Mouse (Mus musculus) R1 (cell line): ENCODE data around the gene A730049H05Rik.

Experiments used
- DNase-seq: peaks from one replicate; pipeline ENCODE4 v3.0.0-alpha.2; 2018; ENCODE audit warnings: low read depth, low spot score

A730049H05Rik gene

DNA sequence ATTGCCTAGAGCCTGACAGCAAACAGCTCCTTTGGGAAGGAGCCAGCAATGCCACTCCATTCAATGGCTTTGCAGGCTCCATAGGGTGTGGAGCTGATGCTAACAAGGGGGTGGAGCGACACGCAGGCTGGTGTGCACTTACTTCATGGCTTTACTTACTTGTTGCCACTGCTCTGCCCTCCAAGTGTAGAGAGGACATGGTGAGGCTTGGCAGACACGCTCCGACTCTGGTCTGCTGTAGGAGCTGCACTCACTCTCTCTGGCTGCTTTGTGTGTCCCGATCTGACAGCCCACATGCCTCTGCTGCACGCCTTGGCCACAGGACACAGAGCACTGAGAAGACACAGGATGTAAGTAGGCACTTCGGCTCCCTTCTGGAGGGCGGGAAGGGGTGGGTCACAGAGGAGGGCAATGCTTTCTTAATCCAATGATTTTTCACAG lies at the start of gene A730049H05Rik:
Gene A730049H05Rik, plus strand, starts transcription at position 168 of the 441 bp plus-strand sequence.
- peak; percentile 77 for DNase-seq

DNA sequence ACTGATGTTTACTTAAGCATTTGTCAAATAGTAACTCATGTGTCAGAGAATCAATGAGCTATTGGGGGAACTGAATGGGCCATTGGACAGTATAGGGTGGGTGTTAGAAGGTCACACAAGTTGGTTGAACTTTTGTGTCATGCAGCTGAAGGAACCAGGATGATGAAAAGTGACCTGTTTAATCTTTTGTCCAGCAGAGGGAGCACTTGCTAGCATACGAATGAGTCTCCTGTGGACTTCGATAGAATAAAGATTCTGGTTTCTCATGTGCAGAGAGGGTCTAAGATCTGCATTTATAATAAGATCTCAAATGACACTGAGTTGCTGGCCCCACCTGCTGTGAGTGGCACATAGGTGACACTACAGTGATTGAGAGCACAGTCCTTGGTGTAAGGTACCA lies 39.9 kb upstream of the A730049H05Rik start:
- peak; percentile 74 for DNase-seq

DNA sequence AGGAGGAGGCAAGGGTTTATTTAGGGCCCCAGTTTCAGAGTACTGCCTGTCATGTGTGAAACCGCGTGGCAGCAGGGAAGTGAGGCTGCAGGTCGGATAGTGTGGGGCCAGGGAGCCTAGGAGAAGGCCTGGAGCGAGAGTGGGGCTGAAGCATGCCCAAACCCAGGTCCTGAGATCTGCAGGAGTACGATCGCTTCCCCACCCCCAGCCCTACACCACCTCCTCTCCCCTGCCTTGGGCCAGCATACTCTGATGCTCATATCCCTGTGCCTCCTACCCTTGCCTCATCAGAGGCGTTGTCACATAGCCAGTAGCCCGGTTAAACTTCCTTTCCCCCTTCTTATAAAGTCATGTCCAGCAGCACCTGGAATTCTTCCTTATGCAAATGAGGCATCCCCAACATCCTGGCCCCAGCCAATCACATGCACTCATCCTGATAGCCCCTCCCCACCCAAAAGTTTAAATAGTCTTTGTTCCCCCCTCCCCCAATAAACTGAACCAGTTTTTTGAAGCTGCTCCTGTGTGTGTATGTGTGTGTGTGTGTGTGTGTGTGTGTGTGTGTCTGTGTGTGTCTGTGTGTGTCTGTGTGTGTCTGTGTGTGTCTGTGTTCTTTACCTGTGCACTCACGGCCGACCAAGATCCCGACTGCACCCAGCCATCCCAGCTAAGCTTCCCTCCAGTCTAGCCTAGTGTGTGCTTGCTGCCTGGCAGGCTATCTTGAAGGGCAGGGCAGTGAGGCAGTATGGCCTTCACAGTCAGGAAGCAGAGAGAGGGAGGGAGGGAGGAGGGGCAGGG lies 36.9 kb upstream of the A730049H05Rik start:
- DNase-seq: peak; percentile 83

GRCm38 (mm10) chr6:92779935-92780205 lies 36.4 kb upstream of the A730049H05Rik start:
- no peak for DNase-seq

- DNase-seq: peak; percentile 25
Measured at GRCm38 (mm10) chr6:92781446-92781845, 34.8 kb upstream of the A730049H05Rik start.

DNA sequence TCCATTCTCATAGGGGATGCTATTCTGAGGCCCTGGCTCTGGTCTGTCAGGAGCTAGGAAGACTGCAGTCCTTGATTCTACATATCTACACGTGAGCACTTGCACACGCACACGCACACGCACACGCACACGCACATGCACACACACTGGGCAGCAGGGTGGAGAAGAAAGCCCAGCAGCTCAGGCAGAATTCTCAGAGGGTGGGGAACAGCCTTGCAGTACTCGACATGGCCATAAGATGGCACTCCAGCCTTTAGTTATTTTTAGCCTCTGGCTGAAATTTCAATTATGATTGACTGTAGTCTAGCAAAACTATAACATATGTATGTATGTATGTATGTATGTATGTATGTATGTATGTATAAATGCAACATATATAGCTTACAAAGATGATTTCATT lies 31.5 kb upstream of the A730049H05Rik start:
- peak; percentile 40 for DNase-seq

- DNase-seq: peak; percentile 53
Measured at GRCm38 (mm10) chr6:92786701-92787375, 29.4 kb upstream of the A730049H05Rik start.

DNA sequence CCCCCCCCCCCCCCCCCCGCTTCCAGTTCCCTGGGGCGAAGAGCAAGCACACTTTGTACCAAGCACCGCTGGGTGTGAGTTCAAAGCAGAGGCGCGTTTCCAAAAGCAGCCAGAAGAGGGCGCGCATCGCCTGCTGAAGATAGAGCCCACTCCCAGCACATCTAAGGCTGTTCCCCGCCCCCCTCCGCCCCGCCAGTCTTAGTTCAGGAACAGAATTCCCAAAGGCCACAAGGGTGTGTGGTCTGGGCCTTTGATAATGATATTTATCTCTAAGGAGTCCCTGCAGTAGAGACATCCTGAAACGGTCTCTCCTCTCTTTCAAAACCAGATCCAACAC lies 28.9 kb upstream of the A730049H05Rik start:
- peak; percentile 90 for DNase-seq

DNA sequence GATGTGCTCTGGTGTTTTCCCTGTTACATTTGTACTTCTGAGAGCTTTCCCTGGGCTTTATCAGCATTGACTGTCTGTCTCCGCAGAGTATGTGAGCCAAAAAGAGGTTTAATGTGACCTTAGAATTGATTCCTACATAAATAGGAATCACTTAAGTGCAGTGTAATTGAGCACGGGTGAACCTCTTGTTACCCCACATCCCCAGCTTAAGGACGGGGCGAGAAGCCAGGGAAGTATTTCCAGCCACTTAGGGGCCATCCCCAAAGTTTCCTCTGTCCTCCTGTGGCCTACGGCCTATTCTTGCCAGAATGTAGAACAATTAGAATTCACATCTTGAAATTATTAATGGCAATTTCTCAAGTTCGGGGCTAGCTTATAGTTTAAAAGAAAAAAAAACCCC lies 22.5 kb upstream of the A730049H05Rik start:
- DNase-seq: no peak

DNA sequence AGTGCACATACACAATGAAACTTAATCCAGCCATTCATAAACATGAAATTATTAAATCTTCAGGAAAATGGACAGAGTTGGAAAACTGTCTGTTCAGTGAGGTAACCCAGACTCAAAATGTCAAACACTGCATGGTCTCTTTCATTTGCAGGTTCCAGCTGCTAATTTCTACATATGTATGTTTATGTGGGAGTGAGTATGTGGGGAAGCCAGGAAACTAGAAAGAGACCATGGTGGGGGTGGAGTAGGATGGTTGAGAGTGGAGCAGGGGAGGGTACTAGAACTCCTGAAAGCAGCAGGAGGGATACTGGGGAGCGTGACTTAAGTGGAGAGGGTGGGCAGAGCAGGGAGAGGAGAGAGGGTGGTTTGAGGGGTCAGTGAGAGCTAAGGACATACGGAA lies 14.8 kb upstream of the A730049H05Rik start:
- no peak for DNase-seq

DNA sequence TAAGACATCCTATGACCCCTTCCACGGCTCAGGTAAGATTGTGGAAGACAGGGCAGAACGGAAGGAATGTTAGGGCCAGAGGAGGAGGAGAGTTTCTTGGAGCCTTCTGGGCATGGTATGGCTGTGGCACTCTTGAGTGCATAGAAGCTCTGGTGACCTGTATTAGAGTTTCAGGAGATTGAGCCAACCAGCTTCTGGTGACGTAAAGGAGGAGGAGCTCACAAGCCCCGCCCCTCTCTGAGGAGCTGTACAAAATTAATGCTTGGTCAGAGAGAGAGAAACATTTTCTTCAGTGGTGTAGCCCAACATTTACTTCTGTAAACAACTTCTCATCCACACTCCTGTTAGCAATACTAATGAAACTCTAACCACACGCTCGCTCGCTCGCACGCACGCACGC lies 13.9 kb upstream of the A730049H05Rik start:
- peak; percentile 54 for DNase-seq

- no peak for DNase-seq
Measured at GRCm38 (mm10) chr6:92803213-92803612, 13.1 kb upstream of the A730049H05Rik start.

GRCm38 (mm10) chr6:92804254-92804971 lies 11.9 kb upstream of the A730049H05Rik start:
- DNase-seq: no peak

DNA sequence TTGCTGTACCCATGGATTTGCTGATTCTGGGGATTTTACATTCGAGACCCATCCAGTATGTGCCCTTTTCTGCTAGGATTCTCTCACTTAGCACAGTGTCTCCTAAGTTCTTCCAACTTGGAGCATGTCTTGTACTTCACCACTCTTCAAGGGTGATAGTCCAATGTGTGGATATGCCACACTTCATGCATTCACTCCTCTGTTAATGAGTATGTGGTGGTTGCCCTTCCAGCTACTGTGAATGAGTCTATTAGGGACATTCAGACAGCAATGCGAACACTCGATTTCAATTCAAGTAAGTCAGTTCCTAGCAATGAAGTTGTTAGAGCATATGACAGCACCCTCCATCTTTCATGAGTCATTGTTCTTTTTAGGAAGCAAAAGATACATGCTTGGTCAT lies 6.5 kb upstream of the A730049H05Rik start:
- no peak for DNase-seq

DNA sequence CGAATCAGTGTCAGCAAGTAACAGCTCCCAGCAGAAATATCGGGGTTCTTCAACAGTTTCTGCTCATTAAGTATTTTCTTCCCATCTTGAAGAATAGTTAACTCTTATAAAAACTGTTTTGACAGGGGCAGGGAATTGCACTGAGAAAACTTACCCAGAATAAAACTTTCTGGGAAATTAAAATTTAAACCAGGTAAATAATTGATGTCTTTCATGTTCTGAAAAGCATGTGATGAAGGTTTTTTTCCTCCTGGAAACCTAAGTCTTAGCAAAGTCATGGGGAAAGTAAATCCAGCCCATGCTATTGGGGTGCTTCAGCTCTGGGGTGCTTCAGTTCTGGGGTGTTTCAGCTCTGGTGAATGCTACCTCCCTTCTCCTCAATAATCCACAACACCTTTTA lies 5.7 kb upstream of the A730049H05Rik start:
- DNase-seq: no peak

GRCm38 (mm10) chr6:92811566-92811965 lies 4.7 kb upstream of the A730049H05Rik start:
- DNase-seq: peak; percentile 86

DNA sequence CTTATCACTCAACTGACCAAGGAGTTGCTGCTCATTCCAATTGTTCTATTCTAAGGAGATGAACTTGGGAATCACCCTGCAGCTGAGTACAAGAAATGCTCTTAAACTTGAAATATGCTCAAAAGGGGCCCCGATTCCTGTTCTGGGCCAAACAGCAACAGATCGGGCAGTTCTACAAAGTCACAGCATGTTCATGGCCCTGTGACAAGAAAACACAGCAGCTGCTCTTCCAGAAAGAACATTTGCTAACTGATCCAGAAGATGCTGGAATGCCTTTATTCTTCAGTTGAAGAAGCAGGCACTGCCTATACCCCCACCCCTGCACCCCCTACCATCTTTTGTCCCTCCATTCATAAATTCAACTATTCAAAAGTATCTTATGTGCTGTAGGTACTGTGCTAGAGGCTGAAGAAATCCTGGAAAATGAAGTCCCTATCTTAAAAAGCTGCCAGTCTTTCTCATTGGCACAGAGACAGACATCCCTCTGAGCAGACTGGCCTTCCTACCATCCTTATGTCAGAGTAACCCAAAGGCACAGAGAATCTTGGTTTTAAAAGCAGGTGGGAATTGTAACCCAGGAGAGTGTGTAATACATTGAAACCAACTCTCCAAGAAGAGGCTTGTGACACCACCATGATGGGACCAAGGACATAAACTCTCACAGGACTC lies 3.4 kb upstream of the A730049H05Rik start:
- DNase-seq: no peak

DNA sequence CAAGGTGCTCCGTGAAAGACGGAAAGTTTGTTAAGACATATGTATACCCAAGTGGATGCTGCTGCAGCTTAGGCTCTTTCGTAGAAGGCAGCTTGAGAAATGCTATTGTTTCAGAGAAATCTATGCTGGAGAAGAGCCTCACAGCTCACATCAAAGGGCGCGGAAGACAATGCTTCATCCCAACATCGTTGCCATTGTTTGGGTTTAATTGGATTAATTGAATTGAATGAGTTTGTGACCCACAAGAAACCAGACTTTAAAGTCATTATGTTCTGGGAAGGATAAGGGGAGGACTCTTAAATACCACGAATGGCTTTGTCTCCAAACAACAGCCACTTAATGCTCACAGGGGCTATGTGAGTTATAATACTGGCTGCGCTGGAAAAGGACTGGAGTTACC lies 1.4 kb downstream of the A730049H05Rik start:
- no peak for DNase-seq

GRCm38 (mm10) chr6:92821606-92822005 lies 5.3 kb downstream of the A730049H05Rik start:
- no peak for DNase-seq

DNA sequence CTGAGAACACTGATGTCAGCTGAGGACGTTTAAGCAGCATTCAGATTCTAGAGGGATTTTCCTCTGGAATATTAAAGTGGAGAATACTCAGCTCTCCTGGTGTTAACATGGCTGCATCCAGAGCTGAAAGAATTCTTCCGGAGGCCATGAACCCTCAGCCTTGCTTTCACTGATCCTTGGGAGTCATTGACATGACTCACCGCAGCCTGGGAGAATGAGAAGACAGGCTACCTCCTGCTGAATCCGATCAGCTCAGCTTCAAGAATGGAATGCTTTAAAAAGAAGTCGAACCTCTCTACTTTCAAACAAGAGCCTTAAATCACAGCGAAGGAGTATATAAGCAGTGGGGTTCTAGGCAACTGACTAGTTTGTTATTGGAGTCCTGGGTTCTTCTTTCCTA lies 5.7 kb downstream of the A730049H05Rik start:
- no peak for DNase-seq

DNA sequence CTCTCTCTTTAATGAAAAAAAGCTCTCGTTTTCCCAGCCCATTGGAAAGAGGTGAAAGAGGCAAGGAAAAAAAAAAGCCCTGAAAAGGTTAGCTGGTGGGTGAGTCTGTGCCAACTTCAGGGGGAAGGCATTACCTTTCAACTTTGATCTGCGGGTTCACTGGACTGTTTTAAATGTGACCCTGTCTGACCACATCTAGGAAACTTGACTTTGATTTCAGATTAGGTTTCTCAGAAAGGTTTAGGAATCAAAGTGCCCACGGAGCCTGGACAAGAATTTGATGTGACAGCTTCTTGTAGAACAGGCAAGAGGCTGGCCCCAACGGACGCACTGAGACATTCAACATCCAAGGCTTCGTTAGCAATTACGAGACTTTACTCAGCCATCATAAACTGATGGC lies 7.7 kb downstream of the A730049H05Rik start:
- no peak for DNase-seq

DNA sequence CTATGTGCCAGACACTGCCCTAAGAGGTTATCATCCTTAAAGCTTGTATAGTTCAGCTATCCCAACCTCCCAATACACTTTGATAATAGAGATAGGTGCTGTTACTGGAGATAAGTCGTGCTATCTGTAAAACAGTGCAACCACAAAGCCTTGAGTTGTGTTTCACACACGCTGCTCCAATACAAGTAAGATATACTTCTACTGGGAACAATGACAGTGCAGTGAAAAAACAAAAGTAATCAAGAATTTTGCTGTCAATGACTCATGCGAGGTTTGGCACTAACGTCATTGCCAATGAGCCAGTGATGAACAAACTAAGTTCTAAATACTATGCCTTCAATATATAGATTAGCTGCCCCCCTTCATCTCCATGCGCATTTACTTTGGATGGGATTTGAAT lies 10.3 kb downstream of the A730049H05Rik start:
- DNase-seq: no peak
